Mouse (Mus musculus) spleen, adult 2 months (tissue): Measurements from ENCODE around the gene Erh. TPM values are rescaled to one million over a fixed set of nuclear protein-coding genes. Genes with fewer than 3 reads are reported as not detected.

ENCODE experiments used
- DNase-seq, 2 experiments: peaks; one replicate each; pipeline versions ENCODE4 v3.0.0 to v3.0.0-alpha.2; 2012 to 2021; ENCODE audit warnings: low spot score in 2 of 2, low read depth in 1 of 2
- H3K27ac ChIP-seq: fragments of 200-500 bp; 2 replicates; pipeline ENCODE4 v1.5.1; 2012; ENCODE audit warnings: low read length, inconsistent platforms; ENCODE audit not compliant: insufficient read depth
- H3K27me3 ChIP-seq: fragments of 200-500 bp; 2 replicates; pipeline ENCODE4 v1.6.1; 2012; ENCODE audit warnings: mild to moderate bottlenecking, moderate library complexity, low read length, inconsistent platforms; ENCODE audit not compliant: control insufficient read depth, insufficient read depth
- H3K36me3 ChIP-seq: fragments of 200-500 bp; 2 replicates; pipeline ENCODE4 v1.6.1; 2012; ENCODE audit warnings: mild to moderate bottlenecking, low read length, inconsistent platforms; ENCODE audit not compliant: control insufficient read depth, insufficient read depth
- H3K4me1 ChIP-seq: fragments of 200-500 bp; 2 replicates; pipeline ENCODE4 v1.6.1; 2011; ENCODE audit warnings: inconsistent platforms; ENCODE audit not compliant: control insufficient read depth, insufficient read depth, insufficient read length
- H3K4me3 ChIP-seq: fragments of 200-500 bp; 2 replicates; pipeline ENCODE4 v1.5.1; 2011; ENCODE audit warnings: mild to moderate bottlenecking, inconsistent platforms; ENCODE audit not compliant: insufficient read depth, insufficient read length; ENCODE audit errors: extremely low read depth
- CTCF ChIP-seq: fragments of 200-500 bp; IDR thresholded peaks from 2 replicates; pipeline ENCODE4 v1.5.1; 2011; ENCODE audit warnings: mild to moderate bottlenecking, inconsistent platforms; ENCODE audit not compliant: insufficient read depth, insufficient read length, insufficient replicate concordance; ENCODE audit errors: extremely low read depth
- POLR2A ChIP-seq: fragments of 200-500 bp; IDR thresholded peaks from 2 replicates; pipeline ENCODE4 v1.6.1; 2011; ENCODE audit warnings: low read depth, low read length, inconsistent platforms
- WGBS: fragments of 180-500 bp; shearing (Covaris S2); methylation state at CpG from one replicate; pipeline ENCODE4 v1.1.7; 2018; 5-methylcytosine and 5-hydroxymethylcytosine counted together
- polyA plus RNA-seq: library from polyadenylated mRNA; depleted of rRNA; stranded (reverse); fragments of >200 nt; gene quantifications from 2 replicates; pipeline ENCODE4 v1.2.3, GENCODE M21; 2012

Erh gene
- polyA plus RNA-seq, 1 experiment = 19.4 TPM

DNA sequence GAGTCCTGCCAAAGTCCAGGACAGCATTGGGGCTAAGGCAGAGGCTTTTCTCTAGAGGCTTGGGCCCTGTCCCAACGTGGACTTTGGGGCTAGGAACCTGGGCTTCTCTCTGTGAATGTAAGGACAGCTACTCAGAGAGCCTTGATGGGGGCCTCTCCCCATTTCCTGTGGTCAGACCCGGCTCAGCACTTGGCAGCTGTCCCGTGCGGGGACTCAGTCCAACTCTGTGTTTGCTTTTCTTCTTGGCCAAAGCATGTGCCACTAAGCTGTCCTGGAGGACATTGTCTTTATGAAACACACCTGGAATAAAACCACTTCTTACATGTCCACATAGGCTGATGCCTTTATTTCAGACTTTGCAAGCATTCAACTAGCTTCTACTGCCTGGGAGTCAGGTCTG is 40.6 kb downstream of the Erh start:
- H3K27ac ChIP-seq = no peak overlapping the region
- WGBS = 21% methylated on average over 4 of the region's 4 CpGs
- no peak for DNase-seq
- no peaks in the 10 kb centered on the region for H3K27me3 ChIP-seq
- no peaks in the 10 kb centered on the region for H3K36me3 ChIP-seq
- no peaks in the 10 kb centered on the region for H3K4me1 ChIP-seq
- H3K4me3 ChIP-seq = no peak overlapping the region
- no peak for TF ChIP-seq CTCF
- no peak for TF ChIP-seq POLR2A

- H3K36me3 ChIP-seq = no peaks in the 10 kb centered on the region
- H3K27me3 ChIP-seq = no peaks in the 10 kb centered on the region
- no peaks in the 10 kb centered on the region for H3K4me1 ChIP-seq
- H3K4me3 ChIP-seq = no peak overlapping the region
- TF ChIP-seq POLR2A (no peak), CTCF (no peak)
- WGBS = 89% methylated on average over 5 of the region's 5 CpGs
- DNase-seq = no peak
- H3K27ac ChIP-seq = no peak overlapping the region
Observed at GRCm38 (mm10) chr12:80602432-80602831, 41.7 kb downstream of the Erh start.

GRCm38 (mm10) chr12:80601597-80602269 is 42.4 kb downstream of the Erh start:
- no peak overlapping the region for H3K4me3 ChIP-seq
- DNase-seq = no peak
- TF ChIP-seq CTCF (no peak), POLR2A (no peak)
- WGBS = 90% methylated on average over 9 of the region's 9 CpGs
- no peaks in the 10 kb centered on the region for H3K27me3 ChIP-seq
- H3K4me1 ChIP-seq = no peaks in the 10 kb centered on the region
- no peaks in the 10 kb centered on the region for H3K36me3 ChIP-seq
- H3K27ac ChIP-seq = no peak overlapping the region

GRCm38 (mm10) chr12:80598756-80599155 is 45.4 kb downstream of the Erh start:
- Histone ChIP-seq H3K4me3 (no peak overlapping the region), H3K27ac (no peak overlapping the region; the same call in 1 of the 2 replicates), H3K27me3 (no peaks in the 10 kb centered on the region), H3K36me3 (no peaks in the 10 kb centered on the region), H3K4me1 (no peaks in the 10 kb centered on the region)
- no peak for DNase-seq
- TF ChIP-seq POLR2A = no peak
- TF ChIP-seq CTCF = no peak
- WGBS = 83% methylated on average over 6 of the region's 6 CpGs

- 79% methylated on average over 7 of the region's 7 CpGs for WGBS
- H3K36me3 ChIP-seq = no peaks in the 10 kb centered on the region
- H3K27me3 ChIP-seq = no peaks in the 10 kb centered on the region
- no peaks in the 10 kb centered on the region for H3K4me1 ChIP-seq
- TF ChIP-seq CTCF (no peak), POLR2A (no peak)
- H3K4me3 ChIP-seq = no peak overlapping the region
- no peak overlapping the region for H3K27ac ChIP-seq
- no peak for DNase-seq
Observed at GRCm38 (mm10) chr12:80598236-80598635, 45.9 kb downstream of the Erh start.

- DNase-seq = no peak
- TF ChIP-seq CTCF (no peak), POLR2A (no peak)
- Histone ChIP-seq H3K4me3 (no peak overlapping the region), H3K27me3 (no peaks in the 10 kb centered on the region), H3K4me1 (no peaks in the 10 kb centered on the region), H3K36me3 (no peaks in the 10 kb centered on the region), H3K27ac (no peak overlapping the region)
- 82% methylated on average over 4 of the region's 4 CpGs for WGBS
Observed at GRCm38 (mm10) chr12:80595968-80596367, 48.2 kb downstream of the Erh start.

- Histone ChIP-seq H3K4me1 (no peaks in the 10 kb centered on the region), H3K4me3 (no peak overlapping the region), H3K27me3 (no peaks in the 10 kb centered on the region), H3K27ac (no peak overlapping the region), H3K36me3 (no peaks in the 10 kb centered on the region)
- 84% methylated on average over 4 of the region's 4 CpGs for WGBS
- DNase-seq = no peak
- no peak for TF ChIP-seq CTCF
- no peak for TF ChIP-seq POLR2A
Observed at GRCm38 (mm10) chr12:80595566-80595965, 48.6 kb downstream of the Erh start.
